Mouse (Mus musculus) myocyte (in vitro differentiated cells): Measurements from ENCODE around the gene Olfr749.
"Not testable (repeated sequence)": the region's sequence is repeated elsewhere in the genome, so short reads cannot be mapped to it uniquely, and the experiment has no call there.

Experiments used
- MAX ChIP-seq: IDR thresholded peaks from one replicate; pipeline ENCODE4 v1.6.1; 2011; ENCODE audit warnings: low read depth, mild to moderate bottlenecking, control low read depth
- MYOG ChIP-seq, 3 experiments: IDR thresholded peaks; one replicate each; pipeline ENCODE4 v1.6.1; 2011; ENCODE audit warnings: control low read depth in 2 of 3, low read depth in 2 of 3, mild to moderate bottlenecking in 2 of 3; ENCODE audit not compliant: insufficient read length in 2 of 3, control insufficient read depth in 1 of 3, insufficient read depth in 1 of 3
- POLR2A ChIP-seq: IDR thresholded peaks from one replicate; pipeline ENCODE4 v1.6.1; 2011; ENCODE audit warnings: low read depth, mild to moderate bottlenecking, control low read depth, moderate library complexity; ENCODE audit not compliant: insufficient read length
- POLR2AphosphoS2 ChIP-seq: IDR thresholded peaks from one replicate; pipeline ENCODE4 v1.6.1; 2011; ENCODE audit warnings: low read depth, control low read depth; ENCODE audit not compliant: insufficient read length
- TCF12 ChIP-seq: IDR thresholded peaks from one replicate; pipeline ENCODE4 v1.6.1; 2011; ENCODE audit warnings: mild to moderate bottlenecking, control low read depth; ENCODE audit not compliant: poor library complexity, insufficient read depth, severe bottlenecking
- USF1 ChIP-seq: IDR thresholded peaks from one replicate; pipeline ENCODE4 v1.6.1; 2011; ENCODE audit warnings: low read depth, mild to moderate bottlenecking, control low read depth, moderate library complexity

- not testable (repeated sequence) for TF ChIP-seq POLR2A; POLR2AphosphoS2; USF1; TCF12; MYOG (IDR thresholded peaks at IDR 0.05; ENCODE audit: control insufficient read depth in 1 of 3, insufficient read depth in 1 of 3, insufficient read length in 2 of 3, low read depth in 2 of 3); MAX
These were observed 22.5 kb downstream of the Olfr749 start for GRCm38 (mm10) chr14:50722371-50722770.
